Mouse (Mus musculus): ENCODE data around the gene Gm11214.
A peak's percentile ranks its signal among the peaks of the same experiment; 100 is the strongest.

- no peak for TF ChIP-seq CTCF (IDR thresholded peaks at IDR 0.05; ENCODE audit: borderline replicate concordance, insufficient read depth, low read length)
- TF ChIP-seq POLR2A (IDR thresholded peaks at IDR 0.05; ENCODE audit: low read depth, low read length), result 0 out of 2 replicates have a peak, but pooled peaks have one; percentile 15
These were observed 5.1 kb upstream of the Gm11214 start for GRCm38 (mm10) chr4:63668255-63668654.

All from embryonic fibroblast, embryonic 13.5 days (primary cell).